21 mouse cellular contexts compared by ENCODE assay signal in genomic region chr3:139069539-139069938, GRCm38 (mm10). TPM values are rescaled to one million over a fixed set of nuclear protein-coding genes. Genes with fewer than 3 reads are reported as not detected.
DNase-seq lines count a peak whose midpoint lies in the region; ATAC-seq and TF ChIP-seq lines count a peak whose summit lies in the region.
"Had no signal": no experiment of that assay in that cellular context is flagged by ENCODE, and none has a peak within 500 bp of the region (broad histone marks: within the 10 kb centered on the region; RNA-seq: fewer than 3 reads in every experiment).

No protein-coding gene starts in this region.

- no peaks in the 10 kb centered on the region for H3K36me3 ChIP-seq in midbrain, embryonic 13.5 days
- H3K36me3 ChIP-seq in thymus, adult 2 months (ENCODE audit: control insufficient read depth, insufficient read depth, low read length) = no peaks in the 10 kb centered on the region
- H3K36me3 ChIP-seq: embryonic facial prominence, embryonic 15.5 days; heart, embryonic 15.5 days; hindbrain, embryonic 15.5 days; intestine, embryonic 15.5 days; limb, embryonic 13.5 days; liver, embryonic 13.5 days; neural tube, embryonic 12.5 days had no signal

- TF ChIP-seq POLR2A in thymus, adult 2 months (IDR thresholded peaks at IDR 0.05; ENCODE audit: control insufficient read depth, extremely low read depth, insufficient read depth, low read length, poor library complexity) = no peak

- peak; percentile 59 for DNase-seq in gastrocnemius, adult 18-20 months (ENCODE audit: low spot score)
- no peak for DNase-seq in gastrocnemius, postnatal 4 days (ENCODE audit: low spot score in 2 of 2)
- DNase-seq in brain, adult 2 months (ENCODE audit: low read depth, low spot score) = peak; percentile 47
- DNase-seq in cerebellum, adult 8-10 months = peak; percentile 28
- peak; percentile 10 for DNase-seq in gastrocnemius, postnatal 10 days
- DNase-seq in retina, embryonic 14.5 days (ENCODE audit: low spot score) = no peak
- DNase-seq in thymus, adult 2 months = no peak
- DNase-seq: forebrain, postnatal 0 days; heart, postnatal 4 days; liver, embryonic 13.5 days; lung, embryonic 14.5 days; lung, postnatal 36 days; right cerebral cortex, postnatal 14 days had no signal

- TF ChIP-seq CTCF in thymus, adult 2 months (IDR thresholded peaks at IDR 0.05; ENCODE audit: borderline replicate concordance, control insufficient read depth, extremely low read depth, insufficient read depth, low read length, poor library complexity) = no peak

- no peak overlapping the region for H3K4me3 ChIP-seq in midbrain, embryonic 13.5 days (replicated peaks)
- H3K4me3 ChIP-seq in thymus, adult 2 months (ENCODE audit: control insufficient read depth, insufficient read depth, low read length) = no peak overlapping the region
- H3K4me3 ChIP-seq: embryonic facial prominence, embryonic 15.5 days; heart, embryonic 15.5 days; hindbrain, embryonic 15.5 days; intestine, embryonic 15.5 days; limb, embryonic 13.5 days; liver, embryonic 13.5 days; neural tube, embryonic 12.5 days had no signal

- H3K27ac ChIP-seq in midbrain, embryonic 13.5 days = no peak overlapping the region
- no peak overlapping the region for H3K27ac ChIP-seq in thymus, adult 2 months (ENCODE audit: control insufficient read depth, insufficient read depth, low read length)
- H3K27ac ChIP-seq: embryonic facial prominence, embryonic 15.5 days; heart, embryonic 15.5 days; hindbrain, embryonic 15.5 days; intestine, embryonic 15.5 days; limb, embryonic 13.5 days; liver, embryonic 13.5 days; neural tube, embryonic 12.5 days had no signal

- no peak for ATAC-seq in midbrain, embryonic 13.5 days
- ATAC-seq: forebrain, postnatal 0 days; intestine, embryonic 15.5 days had no signal

- H3K4me1 ChIP-seq in midbrain, embryonic 13.5 days (replicated peaks) = peaks cover 14% of the 10 kb centered on the region
- 0 out of 2 replicates have a peak, but pooled peaks cover 3% of the 10 kb centered on the region for H3K4me1 ChIP-seq in thymus, adult 2 months (replicated peaks; ENCODE audit: control insufficient read depth, insufficient read depth, low read length)
- H3K4me1 ChIP-seq: intestine, embryonic 15.5 days had no signal

- no peak overlapping the region for H3K9ac ChIP-seq in midbrain, embryonic 13.5 days (replicated peaks)
- H3K9ac ChIP-seq: embryonic facial prominence, embryonic 15.5 days; forebrain, postnatal 0 days; heart, embryonic 15.5 days; hindbrain, embryonic 15.5 days; intestine, embryonic 15.5 days; limb, embryonic 13.5 days; liver, embryonic 13.5 days; lung, embryonic 14.5 days; neural tube, embryonic 12.5 days had no signal

- no peaks in the 10 kb centered on the region for H3K9me3 ChIP-seq in midbrain, embryonic 13.5 days
- H3K9me3 ChIP-seq: embryonic facial prominence, embryonic 15.5 days; heart, embryonic 15.5 days; hindbrain, embryonic 15.5 days; intestine, embryonic 15.5 days; limb, embryonic 13.5 days; liver, embryonic 13.5 days; neural tube, embryonic 12.5 days had no signal

- H3K4me2 ChIP-seq in midbrain, embryonic 13.5 days (replicated peaks) = no peak overlapping the region
- H3K4me2 ChIP-seq: embryonic facial prominence, embryonic 15.5 days; heart, embryonic 15.5 days; hindbrain, embryonic 15.5 days; intestine, embryonic 15.5 days; limb, embryonic 13.5 days; liver, embryonic 13.5 days; lung, embryonic 14.5 days; midbrain, embryonic 11.5 days; neural tube, embryonic 12.5 days had no signal

- WGBS in midbrain, embryonic 13.5 days = 89% methylated on average over 4 of the region's 4 CpGs
- 91% methylated on average over 4 of the region's 4 CpGs for WGBS in thymus, adult 2 months

- H3K27me3 ChIP-seq in midbrain, embryonic 13.5 days = no peaks in the 10 kb centered on the region
- no peaks in the 10 kb centered on the region for H3K27me3 ChIP-seq in thymus, adult 2 months (ENCODE audit: control insufficient read depth, insufficient read depth, low read length)
- H3K27me3 ChIP-seq: embryonic facial prominence, embryonic 15.5 days; heart, embryonic 15.5 days; hindbrain, embryonic 15.5 days; intestine, embryonic 15.5 days; limb, embryonic 13.5 days; liver, embryonic 13.5 days; neural tube, embryonic 12.5 days had no signal

RNA-seq across cellular contexts. Expression of gene Rap1gds1, which starts 5.5 kb away (rescaled TPM):
- total RNA-seq in gastrocnemius, adult 18-20 months (2021) = 10 to 100 TPM; 35.9 to 38.6 TPM
- total RNA-seq in gastrocnemius, postnatal 4 days (2021) = 10 to 100 TPM; 33.7 to 41.3 TPM
- 10 to 100 TPM; 33.9 to 35.2 TPM for total RNA-seq in gastrocnemius, postnatal 10 days (2021)
- polyA plus RNA-seq in midbrain, embryonic 13.5 days (2015; fragmentation: Nextera tagmentation; extraction: Ambion mirVana) = 54.0 and 56.8 TPM in 2 replicates
- polyA plus RNA-seq in thymus, adult 2 months (2012; rRNA removed) = 25.5 and 26.0 TPM in 2 replicates

Comparison
In these comparisons a context has a peak if more than half of its experiments do, and no peak if none do; other contexts are left out.
1. DNase-seq: peak in gastrocnemius, adult 18-20 months (single experiment), brain, adult 2 months (single experiment), cerebellum, adult 8-10 months (single experiment) and gastrocnemius, postnatal 10 days (single experiment); none in gastrocnemius, postnatal 4 days (0 of 2), retina, embryonic 14.5 days (single experiment) and thymus, adult 2 months (single experiment).